Mouse (Mus musculus): ENCODE results near the gene Cul7. TPM values are rescaled to one million over a fixed set of nuclear protein-coding genes. Genes with fewer than 3 reads are reported as not detected.

The Cul7 gene
- polyA plus RNA-seq (2012; rRNA removed): 11.3 and 14.8 TPM in 2 replicates

DNA sequence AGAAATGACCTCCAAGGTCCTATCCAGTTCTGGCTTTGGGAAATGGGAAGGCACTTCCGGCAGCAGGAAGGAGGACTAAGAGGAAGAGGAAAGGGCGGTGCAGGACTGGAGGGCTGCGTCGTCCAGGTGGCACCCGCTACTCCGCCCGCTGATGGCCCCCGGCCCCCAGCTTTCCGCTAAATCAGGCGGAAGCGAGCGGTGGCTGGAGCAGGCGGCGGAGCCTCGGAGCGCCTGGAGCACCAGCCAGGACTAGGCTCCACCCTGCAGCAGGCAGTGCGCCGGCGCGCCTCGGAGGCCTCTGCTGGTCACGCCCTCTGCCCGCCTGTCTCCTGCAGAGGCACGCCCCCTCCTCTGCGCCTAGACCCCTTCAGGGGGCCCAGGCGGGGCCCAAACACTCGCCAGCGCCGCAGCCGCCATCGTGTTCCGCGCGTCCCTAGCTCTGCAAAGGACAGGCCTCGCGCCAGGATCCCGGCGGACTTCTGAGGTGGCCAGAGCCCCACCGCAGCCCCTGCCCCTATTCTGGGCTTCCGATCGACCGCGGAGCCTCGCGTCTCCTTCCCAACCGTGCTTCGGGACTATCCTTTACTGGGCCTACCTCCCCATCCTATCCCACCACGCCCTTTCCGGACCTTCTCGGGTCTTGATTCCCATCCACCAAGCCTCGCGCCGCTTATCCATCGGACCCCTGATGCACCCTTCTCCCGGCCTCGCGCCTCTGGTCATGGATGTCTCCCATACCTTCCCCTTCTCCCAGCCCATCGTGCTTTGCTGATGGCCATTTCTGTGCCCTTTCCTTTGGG, at the start of gene Cul7:
Cul7 (plus strand) TSS at position 106 of the 800 bp plus-strand sequence.

DNA sequence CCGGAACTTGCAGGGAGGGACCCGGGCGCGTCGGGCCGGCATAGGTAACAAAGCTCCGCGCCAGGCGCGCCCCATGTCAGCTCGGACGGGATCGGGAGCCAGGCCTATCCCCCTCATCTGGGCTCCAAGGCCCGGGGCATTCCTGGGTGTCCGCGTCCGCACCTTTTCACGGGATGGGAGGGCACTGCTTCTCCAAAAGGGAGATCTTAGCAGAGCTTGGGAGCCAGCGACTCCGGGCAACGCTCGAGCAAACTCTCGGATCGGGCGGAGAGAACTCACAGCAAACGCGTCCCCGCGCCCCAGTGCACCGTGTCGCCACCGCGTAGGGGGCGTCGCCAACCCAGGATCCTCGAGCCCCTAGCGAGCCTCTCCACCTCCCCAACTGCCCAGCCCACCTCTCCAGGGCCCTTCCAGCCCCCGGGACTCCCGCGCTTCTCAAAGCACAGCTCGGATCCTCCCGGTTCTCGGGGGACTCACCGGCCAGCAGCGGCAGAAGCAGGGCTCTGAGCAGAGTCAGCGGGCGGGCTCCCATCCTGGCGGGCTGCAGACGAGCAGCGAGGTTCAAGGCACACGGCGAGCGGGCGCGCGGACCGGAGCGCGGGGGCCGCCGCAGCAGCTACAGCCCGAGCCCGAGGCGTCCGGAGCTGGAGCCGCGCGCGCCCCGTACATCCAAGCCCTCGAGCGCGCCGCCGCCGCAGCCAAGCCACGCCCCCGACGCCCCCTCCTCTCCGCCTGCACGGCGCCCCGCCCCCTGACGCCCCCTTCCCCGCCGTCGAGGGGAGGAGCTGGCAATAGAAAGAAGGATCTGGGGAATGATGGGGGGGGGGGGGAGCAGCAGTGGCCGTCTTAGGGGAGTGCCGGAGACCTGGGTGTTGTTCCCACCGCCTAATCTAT, 21.1 kb upstream of the Cul7 start, which contains the start of gene Ptk7:
Ptk7 (minus strand) TSS at position 714 of the 894 bp plus-strand sequence.

GRCm38 (mm10) chr17:46645561-46646321, 4.4 kb upstream of the Cul7 start, which contains the start of the genes Klc4 and Mrpl2:
Klc4 (minus strand) TSS chr17:46646022.
Mrpl2 (plus strand) TSS chr17:46646229.

GRCm38 (mm10) chr17:46673850-46674529, 23.9 kb downstream of the Cul7 start, which contains the start of gene Rrp36:
Rrp36 (minus strand) TSS chr17:46674352.

GRCm38 (mm10) chr17:46678416-46678815, 28.3 kb downstream of the Cul7 start, which contains the start of gene Mea1:
Mea1 (plus strand) TSS chr17:46678793.

GRCm38 (mm10) chr17:46680760-46681373, 30.7 kb downstream of the Cul7 start, which contains the start of gene Klhdc3:
Klhdc3 (minus strand) TSS chr17:46680914.

GRCm38 (mm10) chr17:46704887-46705835, 55.0 kb downstream of the Cul7 start, which contains the start of gene Ppp2r5d:
Ppp2r5d (minus strand) TSS chr17:46705111.

DNA sequence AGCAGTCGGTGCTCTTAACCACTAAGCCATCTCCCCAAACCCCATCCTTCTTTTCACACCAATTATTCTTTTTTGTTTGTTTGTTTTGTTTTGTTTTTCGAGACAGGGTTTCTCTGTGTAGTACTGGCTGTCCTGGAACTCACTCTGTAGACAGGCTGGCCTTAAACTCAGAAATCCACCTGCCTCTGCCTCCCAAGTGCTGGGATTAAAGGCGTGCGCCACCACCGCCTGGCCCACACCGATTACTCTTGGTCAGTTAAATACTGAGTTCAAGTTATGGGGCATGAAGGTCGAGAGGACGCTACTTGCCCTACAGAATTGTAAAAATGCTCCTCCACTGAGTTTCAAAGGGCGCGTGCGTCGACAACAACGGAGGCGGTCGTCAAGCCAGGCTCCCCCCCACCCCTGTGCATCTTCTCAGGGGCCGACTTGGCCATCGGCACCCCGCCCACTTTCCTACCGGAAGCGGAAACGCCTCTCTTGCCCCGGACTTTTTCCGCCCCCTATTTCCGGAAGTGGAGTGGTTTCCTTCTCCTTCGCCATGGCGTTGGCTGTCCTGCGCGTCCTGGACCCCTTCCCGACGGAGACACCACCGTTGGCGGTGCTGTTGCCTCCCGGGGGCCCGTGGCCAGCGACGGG, 60.9 kb downstream of the Cul7 start, which contains the start of gene Pex6:
Pex6 (plus strand) TSS at position 505 of the 639 bp plus-strand sequence.

Other genes with a start within 250 kb of the Cul7 start
- 0.10 and 0.14 TPM in 2 replicates for gene Crip3, start 221.4 kb upstream of the Cul7 start, polyA plus RNA-seq (2012; rRNA removed)
- gene Slc22a7, start 211.9 kb upstream of the Cul7 start, polyA plus RNA-seq (2012; rRNA removed): not detected in 2 replicates
- 0.01 TPM in 2 replicates for gene Ttbk1, start 162.7 kb upstream of the Cul7 start, polyA plus RNA-seq (2012; rRNA removed)
- 6.1 TPM in 2 replicates for gene Dnph1, start 153.6 kb upstream of the Cul7 start, polyA plus RNA-seq (2012; rRNA removed)
- gene Cul9, start 103.9 kb upstream of the Cul7 start, polyA plus RNA-seq (2012; rRNA removed): 2.0 and 2.2 TPM in 2 replicates
- 14.0 and 15.7 TPM in 2 replicates for gene Srf, start 94.2 kb upstream of the Cul7 start, polyA plus RNA-seq (2012; rRNA removed)
- gene Ptk7, start 20.8 kb upstream of the Cul7 start, polyA plus RNA-seq (2012; rRNA removed): 3.5 and 4.6 TPM in 2 replicates
- gene Klc4, start 4.3 kb upstream of the Cul7 start, polyA plus RNA-seq (2012; rRNA removed): 12.9 and 13.6 TPM in 2 replicates
- 33.0 and 36.6 TPM in 2 replicates for gene Mrpl2, start 4.1 kb upstream of the Cul7 start, polyA plus RNA-seq (2012; rRNA removed)
- 19.6 and 20.9 TPM in 2 replicates for gene Rrp36, start 24.0 kb downstream of the Cul7 start, polyA plus RNA-seq (2012; rRNA removed)
- gene Mea1, start 28.5 kb downstream of the Cul7 start, polyA plus RNA-seq (2012; rRNA removed): 34.5 and 36.5 TPM in 2 replicates
- gene Klhdc3, start 30.6 kb downstream of the Cul7 start, polyA plus RNA-seq (2012; rRNA removed): 33.1 and 33.8 TPM in 2 replicates
- 18.2 and 20.0 TPM in 2 replicates for gene Ppp2r5d, start 54.8 kb downstream of the Cul7 start, polyA plus RNA-seq (2012; rRNA removed)
- gene Pex6, start 61.1 kb downstream of the Cul7 start, polyA plus RNA-seq (2012; rRNA removed): 16.1 and 19.7 TPM in 2 replicates
- 352 and 359 TPM in 2 replicates for gene Gnmt, start 78.8 kb downstream of the Cul7 start, polyA plus RNA-seq (2012; rRNA removed)
- 19.2 and 20.6 TPM in 2 replicates for gene Cnpy3, start 101.9 kb downstream of the Cul7 start, polyA plus RNA-seq (2012; rRNA removed)
- 0.02 and 0.07 TPM in 2 replicates for gene Ptcra, start 113.4 kb downstream of the Cul7 start, polyA plus RNA-seq (2012; rRNA removed)
- 113 and 120 TPM in 2 replicates for gene 2310039H08Rik, start 122.3 kb downstream of the Cul7 start, polyA plus RNA-seq (2012; rRNA removed)
- gene Rpl7l1, start 132.3 kb downstream of the Cul7 start, polyA plus RNA-seq (2012; rRNA removed): 38.3 and 40.8 TPM in 2 replicates
- gene Bicral, start 208.1 kb downstream of the Cul7 start, polyA plus RNA-seq (2012; rRNA removed): 2.2 and 2.3 TPM in 2 replicates
- gene Tbcc, start 240.3 kb downstream of the Cul7 start, polyA plus RNA-seq (2012; rRNA removed): 9.9 and 10.6 TPM in 2 replicates

Data from liver, embryonic 18 days (tissue).